Mouse (Mus musculus) midbrain, embryonic 11.5 days (tissue): ENCODE data around the gene Rab44. TPM values are rescaled to one million over a fixed set of nuclear protein-coding genes. Genes with fewer than 3 reads are reported as not detected.

Source experiments
- ATAC-seq: fragments of 200-750 bp; cut with Nextera tagmentation; 2 replicates; pipeline ENCODE4 v1.8.0; 2017; ENCODE audit warnings: moderate TSS enrichment, moderate library complexity; ENCODE audit not compliant: low FRiP score
- DNase-seq: peaks from one replicate; pipeline ENCODE4 v3.0.0; 2015; ENCODE audit warnings: low spot score; ENCODE audit errors: missing footprints
- H3K27ac ChIP-seq: fragments of 300-500 bp; sonication (generic); 2 replicates; pipeline ENCODE4 v1.5.1; 2014; ENCODE audit warnings: low read depth, low read length
- H3K27me3 ChIP-seq: fragments of 300-500 bp; sonication (generic); 2 replicates; pipeline ENCODE4 v1.6.1; 2014; ENCODE audit warnings: mild to moderate bottlenecking, low read length, moderate library complexity, mixed read lengths; ENCODE audit not compliant: control insufficient read depth, insufficient read depth
- H3K36me3 ChIP-seq: fragments of 300-500 bp; sonication (generic); 2 replicates; pipeline ENCODE4 v1.6.1; 2014; ENCODE audit warnings: mild to moderate bottlenecking, low read length, moderate library complexity, mixed read lengths; ENCODE audit not compliant: control insufficient read depth, insufficient read depth
- H3K4me1 ChIP-seq: fragments of 300-500 bp; sonication (generic); 2 replicates; pipeline ENCODE4 v1.6.1; 2014; ENCODE audit warnings: low read length; ENCODE audit not compliant: control insufficient read depth, insufficient read depth
- H3K4me2 ChIP-seq: fragments of 300-500 bp; sonication (generic); 2 replicates; pipeline ENCODE4 v1.6.1; 2014; ENCODE audit warnings: mild to moderate bottlenecking, moderate library complexity
- H3K4me3 ChIP-seq: fragments of 300-500 bp; sonication (generic); 2 replicates; pipeline ENCODE4 v1.5.1; 2014; ENCODE audit warnings: low read depth, low read length
- H3K9ac ChIP-seq: fragments of 300-500 bp; sonication (generic); 2 replicates; pipeline ENCODE4 v1.6.1; 2014; ENCODE audit warnings: low read length
- H3K9me3 ChIP-seq: fragments of 300-500 bp; sonication (generic); 2 replicates; pipeline ENCODE4 v1.6.1; 2016; ENCODE audit warnings: low read length; ENCODE audit not compliant: control insufficient read depth
- WGBS: fragments of 180-500 bp; shearing (Covaris S2); extraction: QIAGEN DNeasy Blood & Tissue Kit; methylation state at CpG from one replicate; pipeline ENCODE4 v1.1.7; 2014; 5-methylcytosine and 5-hydroxymethylcytosine counted together
- polyA plus RNA-seq: library from polyadenylated mRNA; unstranded; fragments of >200 nt; fragmentation: Nextera tagmentation; extraction: Ambion mirVana; gene quantifications from 2 replicates; pipeline ENCODE4 v1.2.1, GENCODE M21; 2014

Gene Rab44
- polyA plus RNA-seq, 1 experiment from 2014 or later, result 0.44 TPM

- 57% methylated on average over 12 of the region's 12 CpGs for WGBS
- no peak for ATAC-seq
- no peak overlapping the region for H3K4me3 ChIP-seq
- H3K27me3 ChIP-seq, result no peaks in the 10 kb centered on the region
- peak; percentile 87 for DNase-seq
- no peak overlapping the region for H3K4me2 ChIP-seq
- H3K4me1 ChIP-seq, result peaks cover 2% of the 10 kb centered on the region; the same call in 1 of the 2 replicates
- no peaks in the 10 kb centered on the region for H3K36me3 ChIP-seq
- H3K27ac ChIP-seq, result no peak overlapping the region
- H3K9ac ChIP-seq, result no peak overlapping the region
- H3K9me3 ChIP-seq, result no peaks in the 10 kb centered on the region
Observed at GRCm38 (mm10) chr17:29155355-29156135, 41.6 kb downstream of the Rab44 start.

GRCm38 (mm10) chr17:29156396-29156795 lies 42.5 kb downstream of the Rab44 start:
- no peak overlapping the region for H3K27ac ChIP-seq
- H3K9me3 ChIP-seq, result no peaks in the 10 kb centered on the region
- WGBS, result 87% methylated on average over 16 of the region's 16 CpGs

GRCm38 (mm10) chr17:29156866-29157265 lies 42.9 kb downstream of the Rab44 start:
- DNase-seq, result no peak
- WGBS, result 93% methylated on average over 8 of the region's 8 CpGs

More at GRCm38 (mm10) chr17:29156396-29156795, 42.5 kb downstream of the Rab44 start:
- Histone ChIP-seq H3K4me3 (no peak overlapping the region), H3K27me3 (no peaks in the 10 kb centered on the region), H3K9ac (no peak overlapping the region), H3K36me3 (no peaks in the 10 kb centered on the region), H3K4me1 (peaks cover 2% of the 10 kb centered on the region; the same call in 1 of the 2 replicates), H3K4me2 (no peak overlapping the region)
- ATAC-seq (no peak), DNase-seq (no peak)

GRCm38 (mm10) chr17:29158899-29159298 lies 45.0 kb downstream of the Rab44 start:
- Histone ChIP-seq H3K4me2 (no peak overlapping the region), H3K9ac (no peak overlapping the region), H3K27me3 (no peaks in the 10 kb centered on the region), H3K27ac (no peak overlapping the region), H3K36me3 (no peaks in the 10 kb centered on the region), H3K9me3 (no peaks in the 10 kb centered on the region), H3K4me3 (no peak overlapping the region), H3K4me1 (peaks cover 2% of the 10 kb centered on the region; the same call in 1 of the 2 replicates)
- DNase-seq, result no peak
- ATAC-seq, result no peak
- WGBS, result 93% methylated on average over 15 of the region's 15 CpGs

More at GRCm38 (mm10) chr17:29156866-29157265, 42.9 kb downstream of the Rab44 start:
- no peaks in the 10 kb centered on the region for H3K9me3 ChIP-seq
- H3K9ac ChIP-seq, result no peak overlapping the region
- no peak overlapping the region for H3K4me3 ChIP-seq
- no peaks in the 10 kb centered on the region for H3K27me3 ChIP-seq
- no peak for ATAC-seq
- H3K4me1 ChIP-seq, result peaks cover 2% of the 10 kb centered on the region; the same call in 1 of the 2 replicates
- H3K27ac ChIP-seq, result no peak overlapping the region
- H3K4me2 ChIP-seq, result no peak overlapping the region
- no peaks in the 10 kb centered on the region for H3K36me3 ChIP-seq

DNA sequence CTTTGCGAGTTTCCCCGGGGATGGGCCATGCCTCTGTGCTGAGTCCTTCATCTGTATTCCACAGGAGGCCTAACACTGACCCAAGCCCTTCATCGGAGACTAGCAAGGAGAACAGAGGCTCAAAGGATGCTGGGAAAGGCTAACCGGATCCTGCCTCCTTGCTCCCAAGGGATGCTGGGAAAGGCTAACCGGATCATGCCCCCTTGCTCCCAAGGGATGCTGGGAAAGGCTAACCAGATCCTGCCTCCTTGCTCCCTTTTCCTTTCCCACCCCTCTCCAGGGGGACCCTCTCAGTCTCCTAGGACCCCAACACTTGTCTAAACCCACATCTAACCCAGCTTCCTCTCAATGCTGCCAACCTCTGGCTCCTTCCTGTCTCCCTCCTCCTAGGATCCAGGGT lies 45.4 kb downstream of the Rab44 start:
- Histone ChIP-seq H3K4me2 (no peak overlapping the region), H3K9ac (no peak overlapping the region), H3K4me3 (no peak overlapping the region), H3K4me1 (peaks cover 3% of the 10 kb centered on the region), H3K36me3 (no peaks in the 10 kb centered on the region), H3K9me3 (no peaks in the 10 kb centered on the region), H3K27ac (no peak overlapping the region), H3K27me3 (no peaks in the 10 kb centered on the region)
- WGBS, result 92% methylated on average over 5 of the region's 5 CpGs
- DNase-seq (no peak), ATAC-seq (no peak)

DNA sequence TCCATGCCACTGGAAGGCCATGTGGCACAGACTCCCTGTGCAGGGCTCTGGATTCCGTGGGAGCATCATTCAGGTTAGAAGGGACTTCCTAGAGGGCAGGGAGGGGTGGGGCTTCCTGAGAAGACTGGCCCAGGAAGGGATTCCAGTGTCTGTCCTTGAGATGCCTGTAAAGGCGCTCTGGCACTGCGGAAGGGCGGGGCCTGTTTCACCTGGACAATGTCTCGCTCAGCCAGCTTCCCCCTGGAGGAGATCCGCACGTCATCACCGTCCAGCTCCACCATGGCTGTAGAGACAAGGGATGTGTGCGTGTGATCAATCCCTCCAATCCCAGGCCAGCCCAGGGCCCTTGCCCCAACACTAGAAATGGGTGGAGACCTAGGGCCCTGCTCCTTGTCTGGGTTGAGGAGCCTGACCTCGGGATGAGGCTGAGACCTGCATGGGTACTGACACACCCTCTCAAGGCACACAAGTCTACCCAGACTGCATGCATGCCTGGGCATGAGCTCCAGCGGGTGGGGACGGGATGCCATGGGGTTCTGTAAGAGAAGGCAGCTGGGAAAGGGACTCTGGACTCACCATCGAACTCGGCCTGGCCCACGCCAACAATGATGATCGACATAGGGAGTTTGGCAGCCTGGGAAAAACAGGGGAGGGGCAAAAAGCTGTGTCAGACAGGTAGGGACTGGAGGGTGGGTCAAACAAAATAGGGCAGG lies 46.0 kb downstream of the Rab44 start:
- DNase-seq (no peak), ATAC-seq (no peak)
- Histone ChIP-seq H3K27me3 (no peaks in the 10 kb centered on the region), H3K4me2 (no peak overlapping the region), H3K4me1 (peaks cover 9% of the 10 kb centered on the region), H3K36me3 (no peaks in the 10 kb centered on the region), H3K4me3 (no peak overlapping the region), H3K9ac (no peak overlapping the region), H3K9me3 (no peaks in the 10 kb centered on the region), H3K27ac (no peak overlapping the region)
- 89% methylated on average over 16 of the region's 16 CpGs for WGBS

DNA sequence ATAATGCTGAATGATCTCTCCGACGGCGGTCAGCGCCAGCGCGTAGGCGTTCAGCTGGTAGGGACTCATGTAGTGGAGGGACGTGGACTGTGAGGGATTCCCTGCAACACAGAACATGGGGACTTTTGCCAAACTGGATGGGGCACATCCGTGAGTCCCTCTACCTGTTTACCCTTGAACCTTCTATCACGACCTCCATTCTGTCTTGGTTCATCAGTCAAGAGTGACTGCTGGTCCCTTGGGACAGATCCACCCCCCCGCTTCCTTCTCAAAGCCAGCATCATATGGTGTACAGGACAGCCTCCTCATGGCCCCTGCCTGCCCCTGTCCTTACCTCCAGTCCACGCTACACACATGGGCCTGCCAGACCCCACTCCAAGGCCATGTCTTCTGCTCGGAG lies 48.4 kb downstream of the Rab44 start:
- Histone ChIP-seq H3K36me3 (no peaks in the 10 kb centered on the region), H3K4me1 (peaks cover 17% of the 10 kb centered on the region), H3K9me3 (no peaks in the 10 kb centered on the region), H3K27ac (no peak overlapping the region), H3K4me2 (no peak overlapping the region), H3K4me3 (no peak overlapping the region), H3K9ac (no peak overlapping the region), H3K27me3 (no peaks in the 10 kb centered on the region)
- ATAC-seq (no peak), DNase-seq (no peak)
- WGBS, result 98% methylated on average over 13 of the region's 13 CpGs

GRCm38 (mm10) chr17:29164469-29165111 lies 50.6 kb downstream of the Rab44 start:
- no peak for ATAC-seq
- H3K9ac ChIP-seq, result peak overlapping the region; percentile 1; the same call in 1 of the 2 replicates
- no peak for DNase-seq
- H3K27me3 ChIP-seq, result no peaks in the 10 kb centered on the region
- no peak overlapping the region for H3K4me2 ChIP-seq
- H3K9me3 ChIP-seq, result no peaks in the 10 kb centered on the region
- no peaks in the 10 kb centered on the region; the same call in 1 of the 2 replicates for H3K36me3 ChIP-seq
- H3K4me1 ChIP-seq, result peaks cover 17% of the 10 kb centered on the region
- no peak overlapping the region for H3K4me3 ChIP-seq
- WGBS, result 23% methylated on average over 17 of the region's 17 CpGs
- no peak overlapping the region for H3K27ac ChIP-seq
